Mouse (Mus musculus): Measurements from ENCODE around the gene Ppp5c. TPM values are rescaled to one million over a fixed set of nuclear protein-coding genes. Genes with fewer than 3 reads are reported as not detected.

Ppp5c gene
- polyA plus RNA-seq, 1 experiment from 2014 or later, result 128 TPM

DNA sequence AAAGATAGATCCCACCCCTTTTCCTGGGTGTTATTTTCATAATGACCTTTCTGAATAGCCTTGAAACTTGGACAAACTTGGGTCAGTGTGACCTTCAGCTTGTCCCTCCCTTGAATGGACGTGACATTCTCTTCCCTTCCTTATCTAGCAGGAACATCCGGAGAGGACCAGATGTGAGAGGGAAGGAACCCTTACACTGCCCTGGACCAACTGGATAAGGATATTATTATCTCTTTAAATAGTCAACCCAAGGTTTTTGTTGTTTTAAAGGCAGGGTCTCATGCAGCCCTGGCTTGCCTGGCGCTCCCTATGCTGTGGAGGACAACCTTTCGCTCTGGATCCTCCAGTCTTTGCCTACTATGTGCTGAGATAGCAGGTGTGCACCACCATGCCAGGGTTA is 28.5 kb downstream of the Ppp5c start:
- H3K27ac ChIP-seq (ENCODE audit: low read depth, low read length), result no peak overlapping the region
- H3K36me3 ChIP-seq (ENCODE audit: control insufficient read depth, insufficient read depth, low read length), result peaks cover 3% of the 10 kb centered on the region
- H3K27me3 ChIP-seq (ENCODE audit: control insufficient read depth, insufficient read depth, low read length), result no peaks in the 10 kb centered on the region
- WGBS, result 71% methylated on average over 4 of the region's 4 CpGs
- DNase-seq (ENCODE audit: low spot score) (no peak), ATAC-seq (ENCODE audit: insufficient read depth, low FRiP score, low TSS enrichment) (no peak)
- H3K9me3 ChIP-seq (ENCODE audit: control insufficient read depth, low read length), result no peaks in the 10 kb centered on the region
- peaks cover 12% of the 10 kb centered on the region; the same call in 1 of the 2 replicates for H3K4me1 ChIP-seq (ENCODE audit: control insufficient read depth, insufficient read depth, low read length)
- no peak overlapping the region for H3K9ac ChIP-seq (ENCODE audit: low read length)
- H3K4me3 ChIP-seq (ENCODE audit: low read depth, low read length), result no peak overlapping the region
- no peak overlapping the region for H3K4me2 ChIP-seq (ENCODE audit: low read depth)

DNA sequence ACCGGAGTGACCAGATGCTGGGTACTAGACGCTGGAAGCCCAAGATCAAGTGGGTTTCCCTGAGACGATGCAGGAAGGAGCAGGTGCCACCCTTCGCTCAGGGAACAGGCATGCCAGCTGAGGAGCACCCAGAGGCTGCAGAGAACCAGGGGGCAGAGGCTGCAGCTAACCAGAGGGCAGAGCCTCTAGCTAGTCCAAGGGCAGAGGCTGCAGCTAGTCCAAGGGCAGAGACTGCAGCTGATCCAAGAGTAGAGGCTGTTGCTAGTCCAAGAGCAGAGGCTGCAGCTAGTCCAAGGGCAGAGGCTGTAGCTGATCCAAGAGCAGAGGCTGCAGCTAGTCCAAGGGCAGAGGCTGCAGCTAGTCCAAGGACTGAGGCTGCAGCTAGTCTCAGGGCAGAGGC is 32.4 kb downstream of the Ppp5c start:
- no peaks in the 10 kb centered on the region for H3K36me3 ChIP-seq (ENCODE audit: control insufficient read depth, insufficient read depth, low read length)
- peaks cover 20% of the 10 kb centered on the region for H3K4me1 ChIP-seq (ENCODE audit: control insufficient read depth, insufficient read depth, low read length)
- no peak for DNase-seq (ENCODE audit: low spot score)
- H3K9ac ChIP-seq (ENCODE audit: low read length), result no peak overlapping the region
- no peaks in the 10 kb centered on the region for H3K27me3 ChIP-seq (ENCODE audit: control insufficient read depth, insufficient read depth, low read length)
- ATAC-seq (ENCODE audit: insufficient read depth, low FRiP score, low TSS enrichment), result no peak
- H3K9me3 ChIP-seq (ENCODE audit: control insufficient read depth, low read length), result no peaks in the 10 kb centered on the region
- H3K4me2 ChIP-seq (ENCODE audit: low read depth), result peak overlapping the region; percentile 47
- 90% methylated on average over 4 of the region's 4 CpGs for WGBS
- H3K27ac ChIP-seq (ENCODE audit: low read depth, low read length), result no peak overlapping the region
- peak overlapping the region; percentile 45; the same call in 1 of the 2 replicates for H3K4me3 ChIP-seq (ENCODE audit: low read depth, low read length)

DNA sequence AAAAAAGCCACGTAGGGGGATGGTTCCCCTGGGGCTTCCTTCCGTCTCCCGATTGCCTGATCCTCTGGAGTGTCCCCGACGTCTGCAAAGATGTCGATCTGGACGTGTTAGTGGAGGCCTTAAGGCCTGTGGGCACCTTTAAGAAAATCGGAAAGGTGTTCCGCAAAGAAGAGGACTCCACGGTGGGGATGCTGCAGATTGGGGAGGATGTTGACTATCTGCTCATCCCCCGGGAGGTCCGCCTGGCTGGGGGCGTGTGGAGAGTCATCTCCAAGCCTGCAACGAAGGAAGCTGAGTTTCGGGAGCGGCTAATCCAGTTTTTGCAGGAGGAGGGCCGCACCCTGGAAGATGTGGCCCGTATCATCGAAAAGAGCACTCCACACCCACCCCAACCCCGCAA is 33.3 kb downstream of the Ppp5c start:
- 12% methylated on average over 20 of the region's 20 CpGs for WGBS
- peak overlapping the region; percentile 47 for H3K4me2 ChIP-seq (ENCODE audit: low read depth)
- ATAC-seq (ENCODE audit: insufficient read depth, low FRiP score, low TSS enrichment) (no peak), DNase-seq (ENCODE audit: low spot score) (peak; percentile 32)
- H3K9me3 ChIP-seq (ENCODE audit: control insufficient read depth, low read length), result no peaks in the 10 kb centered on the region
- H3K9ac ChIP-seq (ENCODE audit: low read length), result peak overlapping the region; percentile 29
- H3K4me3 ChIP-seq (ENCODE audit: low read depth, low read length), result peak overlapping the region; percentile 45
- no peaks in the 10 kb centered on the region for H3K36me3 ChIP-seq (ENCODE audit: control insufficient read depth, insufficient read depth, low read length)
- H3K27ac ChIP-seq (ENCODE audit: low read depth, low read length), result no peak overlapping the region
- H3K4me1 ChIP-seq (ENCODE audit: control insufficient read depth, insufficient read depth, low read length), result peaks cover 20% of the 10 kb centered on the region
- no peaks in the 10 kb centered on the region for H3K27me3 ChIP-seq (ENCODE audit: control insufficient read depth, insufficient read depth, low read length)

DNA sequence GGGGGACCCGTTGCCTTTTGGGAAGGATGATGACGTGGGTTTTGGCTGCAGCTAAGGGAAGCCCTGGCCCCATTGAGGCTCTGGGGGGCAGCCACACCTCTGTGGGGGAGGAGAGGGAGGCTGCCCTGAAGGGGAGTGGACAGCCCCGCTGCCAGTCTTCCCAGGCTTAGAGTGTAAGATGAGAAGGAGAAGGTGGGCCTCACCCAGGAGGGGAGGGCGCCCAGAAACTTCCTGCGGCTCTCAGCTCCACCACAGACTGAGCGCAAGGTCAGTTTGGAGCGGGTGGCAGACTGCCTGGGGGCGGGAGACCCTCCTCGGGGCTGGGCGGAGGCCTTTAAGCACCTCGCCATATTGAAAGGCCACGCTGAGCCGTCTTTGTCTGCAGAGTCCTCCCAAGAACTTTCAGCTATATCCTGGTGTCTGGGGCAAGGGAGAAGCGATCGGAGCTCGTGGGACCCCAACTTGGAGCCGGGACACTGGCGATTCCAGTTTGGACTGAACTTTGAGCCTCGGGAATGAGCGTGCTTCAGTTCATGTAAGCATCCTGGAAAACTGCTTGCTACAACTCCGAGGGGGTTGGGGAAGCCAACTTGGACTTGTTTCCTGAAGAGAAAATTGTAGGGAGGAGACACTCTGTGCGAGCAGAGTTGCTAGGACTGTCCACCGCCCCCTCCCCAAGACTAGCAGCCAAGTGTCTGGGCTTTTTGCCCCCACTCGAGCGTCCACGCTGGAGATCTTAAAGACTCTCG is 33.9 kb downstream of the Ppp5c start:
- DNase-seq (ENCODE audit: low spot score) (peak; percentile 75), ATAC-seq (ENCODE audit: insufficient read depth, low FRiP score, low TSS enrichment) (peak; percentile 64)
- WGBS, result 1% methylated on average over 27 of the region's 27 CpGs
- Histone ChIP-seq H3K4me3 (ENCODE audit: low read depth, low read length) (peak overlapping the region; percentile 45), H3K36me3 (ENCODE audit: control insufficient read depth, insufficient read depth, low read length) (no peaks in the 10 kb centered on the region), H3K4me1 (ENCODE audit: control insufficient read depth, insufficient read depth, low read length) (peaks cover 20% of the 10 kb centered on the region), H3K9me3 (ENCODE audit: control insufficient read depth, low read length) (no peaks in the 10 kb centered on the region), H3K27me3 (ENCODE audit: control insufficient read depth, insufficient read depth, low read length) (no peaks in the 10 kb centered on the region), H3K4me2 (ENCODE audit: low read depth) (peak overlapping the region; percentile 47), H3K27ac (ENCODE audit: low read depth, low read length) (no peak overlapping the region), H3K9ac (ENCODE audit: low read length) (peak overlapping the region; percentile 29)

- no peak for DNase-seq (ENCODE audit: low spot score)
- Histone ChIP-seq H3K36me3 (ENCODE audit: control insufficient read depth, insufficient read depth, low read length) (no peaks in the 10 kb centered on the region), H3K9ac (ENCODE audit: low read length) (peak within 1 kb of the TSS; percentile 29), H3K4me2 (ENCODE audit: low read depth) (peak within 1 kb of the TSS; percentile 47), H3K27me3 (ENCODE audit: control insufficient read depth, insufficient read depth, low read length) (no peaks in the 10 kb centered on the region), H3K27ac (ENCODE audit: low read depth, low read length) (0 out of 2 replicates have a peak within 1 kb of the TSS, but pooled peaks have one; percentile 39), H3K4me3 (ENCODE audit: low read depth, low read length) (peak within 1 kb of the TSS; percentile 45), H3K4me1 (ENCODE audit: control insufficient read depth, insufficient read depth, low read length) (peaks cover 23% of the 10 kb centered on the region), H3K9me3 (ENCODE audit: control insufficient read depth, low read length) (no peaks in the 10 kb centered on the region)
- WGBS, result 93% methylated on average over 5 of the region's 5 CpGs
- ATAC-seq (ENCODE audit: insufficient read depth, low FRiP score, low TSS enrichment), result no peak
Observed at GRCm38 (mm10) chr7:16992451-16992807, 35.3 kb downstream of the Ppp5c start, which contains the start of gene Ccdc8. Gene Ccdc8, plus strand, starts transcription at chr7:16992708.

- no peak overlapping the region for H3K4me3 ChIP-seq (ENCODE audit: low read depth, low read length)
Observed at GRCm38 (mm10) chr7:16991681-16992450, 35.9 kb downstream of the Ppp5c start.

GRCm38 (mm10) chr7:16990006-16990744 is 37.5 kb downstream of the Ppp5c start:
- Histone ChIP-seq H3K4me3 (ENCODE audit: low read depth, low read length) (no peak overlapping the region), H3K4me2 (ENCODE audit: low read depth) (no peak overlapping the region), H3K4me1 (ENCODE audit: control insufficient read depth, insufficient read depth, low read length) (peaks cover 21% of the 10 kb centered on the region), H3K36me3 (ENCODE audit: control insufficient read depth, insufficient read depth, low read length) (no peaks in the 10 kb centered on the region), H3K27me3 (ENCODE audit: control insufficient read depth, insufficient read depth, low read length) (no peaks in the 10 kb centered on the region), H3K9me3 (ENCODE audit: control insufficient read depth, low read length) (no peaks in the 10 kb centered on the region), H3K9ac (ENCODE audit: low read length) (no peak overlapping the region), H3K27ac (ENCODE audit: low read depth, low read length) (0 out of 2 replicates have a peak overlapping the region, but pooled peaks have one; percentile 34)
- no peak for ATAC-seq (ENCODE audit: insufficient read depth, low FRiP score, low TSS enrichment)
- 50% methylated on average over 15 of the region's 15 CpGs for WGBS
- no peak for DNase-seq (ENCODE audit: low spot score)

More at GRCm38 (mm10) chr7:16991681-16992450, 35.9 kb downstream of the Ppp5c start:
- H3K4me1 ChIP-seq (ENCODE audit: control insufficient read depth, insufficient read depth, low read length), result peaks cover 26% of the 10 kb centered on the region
- H3K4me2 ChIP-seq (ENCODE audit: low read depth), result peak overlapping the region; percentile 19; the same call in 1 of the 2 replicates
- H3K27ac ChIP-seq (ENCODE audit: low read depth, low read length), result 0 out of 2 replicates have a peak overlapping the region, but pooled peaks have one; percentile 39
- no peaks in the 10 kb centered on the region for H3K9me3 ChIP-seq (ENCODE audit: control insufficient read depth, low read length)
- peak overlapping the region; percentile 26; the same call in 1 of the 2 replicates for H3K9ac ChIP-seq (ENCODE audit: low read length)
- ATAC-seq (ENCODE audit: insufficient read depth, low FRiP score, low TSS enrichment), result peak; percentile 73
- peak; percentile 79 for DNase-seq (ENCODE audit: low spot score)
- 61% methylated on average over 18 of the region's 18 CpGs for WGBS
- H3K36me3 ChIP-seq (ENCODE audit: control insufficient read depth, insufficient read depth, low read length), result no peaks in the 10 kb centered on the region
- H3K27me3 ChIP-seq (ENCODE audit: control insufficient read depth, insufficient read depth, low read length), result no peaks in the 10 kb centered on the region

GRCm38 (mm10) chr7:16988405-16988804 is 39.3 kb downstream of the Ppp5c start:
- Histone ChIP-seq H3K4me1 (ENCODE audit: control insufficient read depth, insufficient read depth, low read length) (peaks cover 15% of the 10 kb centered on the region), H3K27ac (ENCODE audit: low read depth, low read length) (no peak overlapping the region), H3K36me3 (ENCODE audit: control insufficient read depth, insufficient read depth, low read length) (no peaks in the 10 kb centered on the region), H3K4me3 (ENCODE audit: low read depth, low read length) (no peak overlapping the region), H3K4me2 (ENCODE audit: low read depth) (no peak overlapping the region), H3K9me3 (ENCODE audit: control insufficient read depth, low read length) (no peaks in the 10 kb centered on the region), H3K27me3 (ENCODE audit: control insufficient read depth, insufficient read depth, low read length) (no peaks in the 10 kb centered on the region), H3K9ac (ENCODE audit: low read length) (no peak overlapping the region)
- no peak for ATAC-seq (ENCODE audit: insufficient read depth, low FRiP score, low TSS enrichment)
- 66% methylated on average over 3 of the region's 3 CpGs for WGBS
- no peak for DNase-seq (ENCODE audit: low spot score)
